Mouse (Mus musculus): ENCODE measurements around the gene Bach2. TPM values are rescaled to one million over a fixed set of nuclear protein-coding genes. Genes with fewer than 3 reads are reported as not detected.
A peak's percentile ranks its signal among the peaks of the same experiment; 100 is the strongest.

The Bach2 gene
- polyA plus RNA-seq, 1 experiment from 2014 or later: 31.5 TPM

DNA sequence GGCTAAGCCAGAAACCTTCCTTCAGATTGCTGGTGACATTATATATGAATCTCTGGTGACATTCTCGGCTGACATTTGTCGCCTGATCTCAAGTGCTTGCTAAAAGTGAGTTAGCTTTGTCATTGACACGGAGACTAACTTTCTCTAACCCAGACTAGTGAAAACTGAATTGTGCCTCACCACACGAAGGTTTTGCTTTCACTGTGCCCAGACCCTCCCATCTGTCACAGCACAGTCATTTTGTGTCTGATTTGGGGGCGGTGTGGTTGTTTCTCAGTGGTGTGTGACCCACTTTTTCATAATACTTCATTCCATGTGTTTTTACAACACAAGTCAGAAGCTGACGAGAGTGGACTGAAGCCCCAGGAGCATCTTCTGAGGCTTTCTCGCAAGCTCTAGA is 185.8 kb downstream of the Bach2 start:
- peaks cover 33% of the 10 kb centered on the region for H3K4me1 ChIP-seq (replicated peaks; ENCODE audit: control insufficient read depth, insufficient read depth, low read length)
- DNase-seq (ENCODE audit: low spot score) (no peak), ATAC-seq (ENCODE audit: low FRiP score) (no peak)
- no peaks in the 10 kb centered on the region for H3K9me3 ChIP-seq (ENCODE audit: control insufficient read depth, low read length)
- H3K27me3 ChIP-seq (ENCODE audit: control insufficient read depth, insufficient read depth, low read length): no peaks in the 10 kb centered on the region
- no peak overlapping the region for H3K27ac ChIP-seq
- no peak overlapping the region for H3K9ac ChIP-seq
- H3K36me3 ChIP-seq (replicated peaks; ENCODE audit: control insufficient read depth, insufficient read depth): no peaks in the 10 kb centered on the region
- no peak overlapping the region for H3K4me3 ChIP-seq (replicated peaks; ENCODE audit: low read length)
- WGBS: 84% methylated on average over 7 of the region's 7 CpGs
- H3K4me2 ChIP-seq (replicated peaks): no peak overlapping the region

DNA sequence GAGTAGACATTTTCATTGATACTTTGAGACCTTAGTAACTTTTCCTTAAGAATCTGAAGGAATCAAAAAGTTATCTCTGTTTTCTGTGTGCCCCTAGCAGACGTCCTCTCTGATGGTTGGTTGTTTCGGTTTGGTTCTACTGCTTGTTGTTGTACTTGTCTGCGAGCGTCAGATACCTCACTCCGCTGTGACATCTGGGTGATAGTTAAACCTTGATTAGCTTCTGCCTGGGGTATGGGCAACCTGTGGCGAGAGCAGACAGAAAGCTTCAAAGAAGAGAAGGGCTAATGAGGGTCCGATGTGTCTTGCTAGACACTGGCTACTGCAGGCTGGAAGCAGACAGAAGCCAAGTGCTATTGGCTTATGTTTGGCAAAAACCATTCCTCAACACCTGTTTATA is 186.5 kb downstream of the Bach2 start:
- no peaks in the 10 kb centered on the region for H3K27me3 ChIP-seq (ENCODE audit: control insufficient read depth, insufficient read depth, low read length)
- peaks cover 39% of the 10 kb centered on the region for H3K4me1 ChIP-seq (replicated peaks; ENCODE audit: control insufficient read depth, insufficient read depth, low read length)
- no peak for DNase-seq (ENCODE audit: low spot score)
- no peaks in the 10 kb centered on the region for H3K9me3 ChIP-seq (ENCODE audit: control insufficient read depth, low read length)
- H3K4me3 ChIP-seq (replicated peaks; ENCODE audit: low read length): no peak overlapping the region
- 88% methylated on average over 7 of the region's 7 CpGs for WGBS
- H3K36me3 ChIP-seq (replicated peaks; ENCODE audit: control insufficient read depth, insufficient read depth): no peaks in the 10 kb centered on the region
- no peak overlapping the region for H3K9ac ChIP-seq
- no peak overlapping the region for H3K4me2 ChIP-seq (replicated peaks)
- no peak overlapping the region for H3K27ac ChIP-seq
- no peak for ATAC-seq (ENCODE audit: low FRiP score)

DNA sequence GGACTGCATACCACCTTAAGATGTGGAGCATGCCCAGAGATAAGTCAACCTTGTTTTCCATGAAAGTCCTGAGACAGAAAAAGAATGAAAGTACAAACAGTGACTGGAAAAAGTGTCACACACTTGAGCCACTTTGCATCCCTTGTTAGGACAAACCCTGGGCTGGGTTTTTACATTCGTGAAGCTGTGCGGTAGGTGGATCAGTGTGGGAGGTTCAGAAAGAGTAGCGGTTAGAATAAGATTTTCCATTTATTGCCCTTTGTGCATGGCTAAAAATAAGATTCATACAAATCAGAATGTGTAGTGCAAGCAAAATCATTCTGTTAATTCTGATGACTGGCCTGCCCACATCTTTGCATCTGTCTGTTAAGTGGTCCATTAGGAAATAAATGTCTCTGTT is 187.0 kb downstream of the Bach2 start:
- no peak overlapping the region for H3K4me2 ChIP-seq (replicated peaks)
- WGBS: 90% methylated on average over 3 of the region's 3 CpGs
- no peak for DNase-seq (ENCODE audit: low spot score)
- H3K9ac ChIP-seq: no peak overlapping the region
- peaks cover 45% of the 10 kb centered on the region for H3K4me1 ChIP-seq (replicated peaks; ENCODE audit: control insufficient read depth, insufficient read depth, low read length)
- H3K4me3 ChIP-seq (replicated peaks; ENCODE audit: low read length): no peak overlapping the region
- no peaks in the 10 kb centered on the region for H3K36me3 ChIP-seq (replicated peaks; ENCODE audit: control insufficient read depth, insufficient read depth)
- no peak overlapping the region for H3K27ac ChIP-seq
- no peaks in the 10 kb centered on the region for H3K27me3 ChIP-seq (ENCODE audit: control insufficient read depth, insufficient read depth, low read length)
- no peak for ATAC-seq (ENCODE audit: low FRiP score)
- H3K9me3 ChIP-seq (ENCODE audit: control insufficient read depth, low read length): no peaks in the 10 kb centered on the region

DNA sequence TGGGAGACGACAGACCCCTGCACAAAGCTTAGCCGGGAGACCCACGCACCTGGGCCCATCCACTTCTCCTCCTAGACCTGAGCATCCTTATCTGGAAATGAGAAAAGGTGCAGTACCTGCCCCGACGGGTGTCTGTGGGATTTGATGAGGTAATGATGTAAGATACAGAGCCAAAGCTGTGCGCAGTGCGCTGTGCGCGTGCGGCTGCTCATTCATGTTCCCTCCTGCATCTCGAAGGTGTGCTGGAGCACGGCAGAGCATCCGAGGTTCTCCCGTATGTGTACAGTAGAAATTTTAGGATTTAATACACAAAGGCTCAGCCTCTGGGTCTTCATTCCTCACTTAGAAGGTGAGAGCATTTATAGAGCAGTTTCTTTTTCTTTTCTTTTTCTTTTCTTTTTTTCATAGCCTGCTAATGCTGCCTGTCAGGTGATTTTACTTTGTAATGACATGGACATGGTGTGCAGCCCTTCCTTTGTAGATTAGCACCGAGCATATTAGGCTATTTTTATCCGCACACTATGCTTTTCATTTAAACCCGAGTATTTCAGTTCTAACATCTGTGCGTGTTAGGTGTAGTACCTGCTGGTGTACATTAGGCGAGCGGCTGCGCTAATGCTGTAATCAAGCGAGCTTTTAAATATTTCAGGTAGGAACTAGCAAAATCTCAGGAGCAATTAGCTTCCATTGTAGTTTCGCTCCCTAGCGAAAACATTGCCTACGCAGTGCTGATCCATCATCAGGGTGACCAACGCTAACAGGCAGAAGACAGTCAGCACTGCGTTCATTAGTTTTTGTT is 188.4 kb downstream of the Bach2 start:
- H3K4me1 ChIP-seq (replicated peaks; ENCODE audit: control insufficient read depth, insufficient read depth, low read length): peaks cover 58% of the 10 kb centered on the region
- peak overlapping the region; percentile 25; the same call in 1 of the 2 replicates for H3K4me2 ChIP-seq (replicated peaks)
- DNase-seq (ENCODE audit: low spot score) (no peak), ATAC-seq (ENCODE audit: low FRiP score) (no peak; the same call in 1 of the 2 replicates)
- no peaks in the 10 kb centered on the region for H3K36me3 ChIP-seq (replicated peaks; ENCODE audit: control insufficient read depth, insufficient read depth)
- H3K27ac ChIP-seq: peak overlapping the region; percentile 75
- 68% methylated on average over 27 of the region's 27 CpGs for WGBS
- H3K9ac ChIP-seq: peak overlapping the region; percentile 26; the same call in 1 of the 2 replicates
- H3K9me3 ChIP-seq (ENCODE audit: control insufficient read depth, low read length): no peaks in the 10 kb centered on the region
- H3K27me3 ChIP-seq (ENCODE audit: control insufficient read depth, insufficient read depth, low read length): no peaks in the 10 kb centered on the region
- no peak overlapping the region for H3K4me3 ChIP-seq (replicated peaks; ENCODE audit: low read length)

DNA sequence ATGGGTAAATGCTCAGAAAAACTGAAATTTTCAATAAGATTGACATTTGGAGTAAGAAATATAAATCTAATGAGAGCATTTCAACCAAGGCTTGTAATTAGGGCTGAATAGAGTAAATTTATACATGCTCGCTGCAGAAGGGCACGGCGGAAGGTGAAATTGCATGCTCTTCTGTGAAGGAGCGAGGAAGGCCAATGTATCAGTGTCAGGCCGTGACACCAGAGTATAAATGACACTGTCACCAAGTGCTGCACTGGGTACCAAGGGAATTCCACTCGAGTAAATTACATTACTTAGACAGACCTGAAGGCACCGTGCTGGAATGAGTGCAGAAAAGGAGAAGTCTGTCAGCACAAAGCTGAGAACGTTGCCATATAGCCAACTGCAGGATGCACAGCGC is 190.1 kb downstream of the Bach2 start:
- Histone ChIP-seq H3K36me3 (replicated peaks; ENCODE audit: control insufficient read depth, insufficient read depth) (no peaks in the 10 kb centered on the region), H3K9me3 (ENCODE audit: control insufficient read depth, low read length) (no peaks in the 10 kb centered on the region), H3K27ac (peak overlapping the region; percentile 75), H3K9ac (peak overlapping the region; percentile 14; the same call in 1 of the 2 replicates), H3K27me3 (ENCODE audit: control insufficient read depth, insufficient read depth, low read length) (no peaks in the 10 kb centered on the region), H3K4me2 (replicated peaks) (no peak overlapping the region), H3K4me1 (replicated peaks; ENCODE audit: control insufficient read depth, insufficient read depth, low read length) (peaks cover 71% of the 10 kb centered on the region), H3K4me3 (replicated peaks; ENCODE audit: low read length) (no peak overlapping the region)
- ATAC-seq (ENCODE audit: low FRiP score) (no peak), DNase-seq (ENCODE audit: low spot score) (peak; percentile 36)
- 40% methylated on average over 9 of the region's 9 CpGs for WGBS

DNA sequence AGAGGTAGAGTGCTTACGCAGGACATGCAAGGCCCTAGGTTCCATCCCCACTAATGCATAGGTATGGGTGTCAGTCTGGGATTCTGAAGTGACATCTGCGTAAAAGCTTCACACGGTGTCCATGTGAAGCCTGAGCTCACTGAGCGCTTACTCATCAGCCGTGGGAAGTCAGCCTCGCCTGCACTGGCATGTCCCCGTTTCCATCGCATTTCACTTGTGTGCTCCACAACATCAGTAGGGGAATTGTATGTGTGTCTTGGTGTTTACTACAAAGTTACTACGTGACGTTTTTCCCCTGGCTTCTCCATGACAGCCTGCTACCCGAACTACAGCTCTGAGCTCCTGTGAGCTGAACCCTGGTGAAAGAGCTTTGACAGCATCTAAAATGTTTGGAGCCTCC is 191.5 kb downstream of the Bach2 start:
- Histone ChIP-seq H3K9me3 (ENCODE audit: control insufficient read depth, low read length) (no peaks in the 10 kb centered on the region), H3K4me3 (replicated peaks; ENCODE audit: low read length) (no peak overlapping the region), H3K27me3 (ENCODE audit: control insufficient read depth, insufficient read depth, low read length) (no peaks in the 10 kb centered on the region), H3K4me2 (replicated peaks) (no peak overlapping the region), H3K36me3 (replicated peaks; ENCODE audit: control insufficient read depth, insufficient read depth) (no peaks in the 10 kb centered on the region), H3K27ac (peak overlapping the region; percentile 75; the same call in 1 of the 2 replicates), H3K9ac (no peak overlapping the region), H3K4me1 (replicated peaks; ENCODE audit: control insufficient read depth, insufficient read depth, low read length) (peaks cover 74% of the 10 kb centered on the region)
- ATAC-seq (ENCODE audit: low FRiP score) (no peak), DNase-seq (ENCODE audit: low spot score) (no peak)
- 65% methylated on average over 11 of the region's 11 CpGs for WGBS

DNA sequence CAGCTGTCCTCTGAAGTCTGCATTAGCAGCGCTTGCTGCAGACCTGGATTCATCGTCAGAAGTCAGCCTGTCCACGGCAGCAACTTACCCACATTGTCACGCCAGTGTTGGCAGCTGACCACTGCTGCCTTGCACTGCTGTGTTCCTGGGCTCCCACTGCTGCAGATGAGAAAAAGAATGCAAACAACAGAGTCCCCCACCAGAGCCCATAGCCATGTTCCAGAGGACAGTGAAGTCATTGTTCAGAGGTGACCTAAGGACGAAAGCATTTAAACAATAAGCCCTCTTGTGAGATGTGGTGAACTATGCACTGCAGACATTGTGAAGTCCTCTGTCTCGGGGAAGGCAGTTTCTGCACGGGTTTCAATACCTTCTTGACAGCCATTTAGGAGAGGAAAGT is 192.4 kb downstream of the Bach2 start:
- H3K36me3 ChIP-seq (replicated peaks; ENCODE audit: control insufficient read depth, insufficient read depth): no peaks in the 10 kb centered on the region
- DNase-seq (ENCODE audit: low spot score): peak; percentile 53
- peaks cover 74% of the 10 kb centered on the region for H3K4me1 ChIP-seq (replicated peaks; ENCODE audit: control insufficient read depth, insufficient read depth, low read length)
- peak overlapping the region; percentile 35 for H3K4me2 ChIP-seq (replicated peaks)
- WGBS: 9% methylated on average over 7 of the region's 7 CpGs
- peak; percentile 11; the same call in 1 of the 2 replicates for ATAC-seq (ENCODE audit: low FRiP score)
- H3K4me3 ChIP-seq (replicated peaks; ENCODE audit: low read length): no peak overlapping the region
- peak overlapping the region; percentile 26; the same call in 1 of the 2 replicates for H3K9ac ChIP-seq
- H3K9me3 ChIP-seq (ENCODE audit: control insufficient read depth, low read length): no peaks in the 10 kb centered on the region
- H3K27me3 ChIP-seq (ENCODE audit: control insufficient read depth, insufficient read depth, low read length): no peaks in the 10 kb centered on the region
- H3K27ac ChIP-seq: peak overlapping the region; percentile 75

DNA sequence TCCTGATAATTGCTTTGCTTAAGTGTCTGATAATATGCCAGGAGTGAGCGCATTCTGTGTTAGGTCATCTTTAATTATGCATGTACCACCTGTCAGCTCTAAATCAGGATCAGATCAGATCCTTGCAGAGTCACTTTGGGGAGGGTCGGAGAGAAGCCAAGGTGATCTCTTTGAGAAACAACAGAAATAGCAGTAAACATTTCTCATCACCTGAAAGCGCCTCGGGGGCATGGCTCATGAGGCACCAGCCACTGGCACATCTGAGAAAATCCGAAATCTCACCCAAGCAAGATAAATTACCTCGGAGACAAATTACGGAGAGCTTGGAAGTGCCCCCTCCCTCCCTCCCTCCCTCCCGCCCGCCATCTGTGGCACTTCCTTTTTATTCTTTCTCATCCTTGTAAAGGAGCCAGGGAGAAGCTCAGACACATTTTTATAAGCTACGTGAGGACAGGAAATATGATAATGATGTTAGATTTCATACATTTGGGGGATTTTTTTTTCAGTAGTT is 193.7 kb downstream of the Bach2 start:
- WGBS: 24% methylated on average over 10 of the region's 10 CpGs
- H3K27me3 ChIP-seq (ENCODE audit: control insufficient read depth, insufficient read depth, low read length): no peaks in the 10 kb centered on the region
- H3K4me3 ChIP-seq (replicated peaks; ENCODE audit: low read length): no peak overlapping the region
- H3K9ac ChIP-seq: peak overlapping the region; percentile 7; the same call in 1 of the 2 replicates
- H3K4me1 ChIP-seq (replicated peaks; ENCODE audit: control insufficient read depth, insufficient read depth, low read length): peaks cover 64% of the 10 kb centered on the region
- H3K36me3 ChIP-seq (replicated peaks; ENCODE audit: control insufficient read depth, insufficient read depth): no peaks in the 10 kb centered on the region
- ATAC-seq (ENCODE audit: low FRiP score) (no peak), DNase-seq (ENCODE audit: low spot score) (peak; percentile 35)
- no peaks in the 10 kb centered on the region for H3K9me3 ChIP-seq (ENCODE audit: control insufficient read depth, low read length)
- peak overlapping the region; percentile 75 for H3K27ac ChIP-seq
- H3K4me2 ChIP-seq (replicated peaks): peak overlapping the region; percentile 16; the same call in 1 of the 2 replicates

DNA sequence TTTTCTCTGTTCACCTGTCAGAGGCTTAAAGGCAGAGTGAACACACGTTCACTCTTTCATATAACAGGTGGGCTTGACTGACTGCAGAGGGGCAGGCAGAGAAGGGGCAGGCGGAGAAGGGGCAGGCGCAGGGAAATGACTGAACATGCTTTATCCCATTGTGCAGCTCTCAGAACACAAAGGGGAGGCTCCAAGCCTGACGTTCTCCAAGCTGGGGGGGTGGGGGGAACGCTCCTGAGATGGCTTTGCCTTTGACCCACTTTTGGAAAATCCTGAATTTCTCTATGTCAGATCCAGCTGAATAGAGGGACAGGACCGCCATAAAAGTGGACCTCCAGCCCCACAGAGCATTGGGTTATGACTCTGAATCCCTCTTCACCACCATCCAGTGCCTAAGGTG is 194.3 kb downstream of the Bach2 start:
- 22% methylated on average over 6 of the region's 6 CpGs for WGBS
- Histone ChIP-seq H3K36me3 (replicated peaks; ENCODE audit: control insufficient read depth, insufficient read depth) (no peaks in the 10 kb centered on the region), H3K27me3 (ENCODE audit: control insufficient read depth, insufficient read depth, low read length) (no peaks in the 10 kb centered on the region), H3K4me3 (replicated peaks; ENCODE audit: low read length) (no peak overlapping the region), H3K9ac (no peak overlapping the region), H3K27ac (peak overlapping the region; percentile 75), H3K9me3 (ENCODE audit: control insufficient read depth, low read length) (no peaks in the 10 kb centered on the region), H3K4me2 (replicated peaks) (no peak overlapping the region), H3K4me1 (replicated peaks; ENCODE audit: control insufficient read depth, insufficient read depth, low read length) (peaks cover 58% of the 10 kb centered on the region)
- no peak for ATAC-seq (ENCODE audit: low FRiP score)
- DNase-seq (ENCODE audit: low spot score): no peak

Data from hindbrain, embryonic 14.5 days (tissue).